Mouse (Mus musculus) neural tube, embryonic 11.5 days (tissue): ENCODE data around the gene 1110008L16Rik. TPM values are rescaled to one million over a fixed set of nuclear protein-coding genes. Genes with fewer than 3 reads are reported as not detected.
A peak's percentile ranks its signal among the peaks of the same experiment; 100 is the strongest.
"Not testable (repeated sequence)": the region's sequence is repeated elsewhere in the genome, so short reads cannot be mapped to it uniquely, and the experiment has no call there.

Experiments used
- ATAC-seq: fragments of 200-750 bp; cut with Nextera tagmentation; 2 replicates; pipeline ENCODE4 v1.8.0; 2017; ENCODE audit warnings: moderate number of reproducible peaks, mild to moderate bottlenecking, moderate TSS enrichment, moderate library complexity; ENCODE audit not compliant: insufficient read depth, low FRiP score, low TSS enrichment
- DNase-seq: peaks from one replicate; pipeline ENCODE4 v3.0.0-alpha.2; 2015; ENCODE audit warnings: low spot score
- H3K27ac ChIP-seq: fragments of 300-500 bp; sonication (generic); 2 replicates; pipeline ENCODE4 v1.5.1; 2014; ENCODE audit warnings: low read depth, mild to moderate bottlenecking, low read length
- H3K27me3 ChIP-seq: fragments of 300-500 bp; sonication (generic); 2 replicates; pipeline ENCODE4 v1.6.1; 2014; ENCODE audit warnings: mild to moderate bottlenecking, low read length, mixed read lengths; ENCODE audit not compliant: control insufficient read depth, insufficient read depth
- H3K36me3 ChIP-seq: fragments of 300-500 bp; sonication (generic); 2 replicates; pipeline ENCODE4 v1.6.1; 2014; ENCODE audit warnings: mild to moderate bottlenecking, low read length, moderate library complexity, mixed read lengths; ENCODE audit not compliant: control insufficient read depth, insufficient read depth
- H3K4me1 ChIP-seq: fragments of 300-500 bp; sonication (generic); 2 replicates; pipeline ENCODE4 v1.6.1; 2014; ENCODE audit warnings: low read length, mixed read lengths; ENCODE audit not compliant: control insufficient read depth, insufficient read depth
- H3K4me2 ChIP-seq: fragments of 300-500 bp; sonication (generic); 2 replicates; pipeline ENCODE4 v1.6.1; 2014; ENCODE audit warnings: low read depth, mild to moderate bottlenecking, moderate library complexity
- H3K4me3 ChIP-seq: fragments of 300-500 bp; sonication (generic); 2 replicates; pipeline ENCODE4 v1.5.1; 2014; ENCODE audit warnings: low read depth, low read length
- H3K9ac ChIP-seq: fragments of 300-500 bp; sonication (generic); 2 replicates; pipeline ENCODE4 v1.6.1; 2014; ENCODE audit warnings: mild to moderate bottlenecking, low read length
- H3K9me3 ChIP-seq: fragments of 300-500 bp; sonication (generic); 2 replicates; pipeline ENCODE4 v1.6.1; 2016; ENCODE audit warnings: low read length; ENCODE audit not compliant: control insufficient read depth
- WGBS: fragments of 180-500 bp; shearing (Covaris S2); extraction: QIAGEN DNeasy Blood & Tissue Kit; methylation state at CpG from one replicate; pipeline ENCODE4 v1.1.7; 2014; 5-methylcytosine and 5-hydroxymethylcytosine counted together
- polyA plus RNA-seq: library from polyadenylated mRNA; unstranded; fragments of >200 nt; fragmentation: Nextera tagmentation; extraction: Ambion mirVana; gene quantifications from 2 replicates; pipeline ENCODE4 v1.2.1, GENCODE M21; 2014

Gene 1110008L16Rik
- polyA plus RNA-seq: 12.2 and 17.3 TPM in 2 replicates

DNA sequence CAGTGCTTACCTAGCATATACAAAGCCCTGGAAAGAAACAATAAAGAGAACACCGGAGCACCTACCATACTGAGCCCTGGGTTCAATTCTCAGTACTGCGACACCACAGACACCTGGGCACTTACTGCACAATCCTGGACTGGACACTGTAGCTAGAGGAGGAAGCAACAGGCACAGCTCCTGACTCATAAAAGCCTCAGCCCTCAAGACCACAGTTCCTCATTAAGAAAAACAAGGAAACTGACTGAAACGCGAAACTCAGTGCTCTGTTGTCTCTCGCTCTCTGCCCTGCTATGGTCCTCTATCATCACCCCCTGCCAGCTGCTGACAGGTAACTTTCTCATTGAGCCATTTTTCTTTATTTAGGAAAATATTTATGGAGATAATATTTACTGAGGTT, at the start of gene 1110008L16Rik:
Gene 1110008L16Rik, plus strand, starts transcription at position 242 of the 400 bp plus-strand sequence.
- Histone ChIP-seq H3K9ac (no peak within 1 kb of the TSS), H3K27me3 (no peaks in the 10 kb centered on the region), H3K9me3 (no peaks in the 10 kb centered on the region), H3K4me1 (peaks cover 7% of the 10 kb centered on the region; the same call in 1 of the 2 replicates), H3K4me2 (no peak within 1 kb of the TSS), H3K36me3 (peaks cover 6% of the 10 kb centered on the region), H3K27ac (no peak within 1 kb of the TSS), H3K4me3 (no peak within 1 kb of the TSS)
- DNase-seq (no peak), ATAC-seq (no peak)
- WGBS: 81% methylated on average over 5 of the region's 5 CpGs

DNA sequence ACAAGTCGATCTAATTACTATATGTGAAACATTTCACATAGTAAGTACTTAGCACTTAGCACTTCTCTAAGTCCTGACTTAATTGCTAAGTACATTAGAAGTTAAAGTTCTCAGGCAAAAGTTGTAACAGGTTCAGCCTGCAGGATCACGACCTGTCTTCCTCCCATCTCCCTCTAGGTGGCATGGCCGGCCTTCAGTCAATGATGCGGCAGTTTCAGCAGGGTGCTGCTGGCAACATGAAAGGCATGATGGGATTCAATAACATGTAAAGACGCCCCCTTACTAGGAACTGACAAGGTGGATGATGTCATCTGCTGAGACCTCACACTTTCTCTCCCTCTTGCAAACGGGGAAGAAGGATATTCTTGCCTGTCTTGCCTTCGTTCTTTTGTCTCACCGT, 37.4 kb upstream of the 1110008L16Rik start:
- not testable (repeated sequence) for ATAC-seq
- WGBS: no CpG with 5 or more reads among the region's 8 CpGs

DNA sequence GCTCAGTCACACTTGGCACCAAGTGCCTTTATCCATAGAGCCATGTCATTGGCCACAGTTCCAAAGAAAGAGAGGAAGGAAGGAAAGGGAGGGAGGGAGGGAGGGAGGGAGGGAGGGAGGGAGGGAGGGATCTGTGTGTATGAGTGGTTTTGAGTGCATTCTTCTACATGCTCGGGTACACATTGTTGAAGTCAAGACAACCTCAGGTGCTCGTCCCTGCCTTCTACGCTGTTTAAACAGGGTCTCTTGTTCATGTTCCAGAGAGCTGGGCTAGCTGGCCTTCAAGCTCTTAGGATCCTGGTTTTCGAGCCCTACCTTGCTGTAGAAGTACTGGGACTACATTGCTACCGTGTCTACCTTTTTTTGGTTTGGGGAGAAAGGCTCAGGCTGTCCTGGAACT, 36.0 kb upstream of the 1110008L16Rik start:
- not testable (repeated sequence) for H3K36me3 ChIP-seq, H3K9ac ChIP-seq, DNase-seq, ATAC-seq, H3K9me3 ChIP-seq, H3K4me1 ChIP-seq, H3K27ac ChIP-seq, H3K4me2 ChIP-seq, H3K27me3 ChIP-seq, H3K4me3 ChIP-seq
- no CpG with 5 or more reads among the region's 5 CpGs for WGBS

More for the DNA sequence above, 37.4 kb upstream of the 1110008L16Rik start:
- DNase-seq, H3K36me3 ChIP-seq, H3K4me3 ChIP-seq, H3K27me3 ChIP-seq, H3K4me1 ChIP-seq, H3K9ac ChIP-seq, H3K9me3 ChIP-seq, H3K27ac ChIP-seq, H3K4me2 ChIP-seq: not testable (repeated sequence)

DNA sequence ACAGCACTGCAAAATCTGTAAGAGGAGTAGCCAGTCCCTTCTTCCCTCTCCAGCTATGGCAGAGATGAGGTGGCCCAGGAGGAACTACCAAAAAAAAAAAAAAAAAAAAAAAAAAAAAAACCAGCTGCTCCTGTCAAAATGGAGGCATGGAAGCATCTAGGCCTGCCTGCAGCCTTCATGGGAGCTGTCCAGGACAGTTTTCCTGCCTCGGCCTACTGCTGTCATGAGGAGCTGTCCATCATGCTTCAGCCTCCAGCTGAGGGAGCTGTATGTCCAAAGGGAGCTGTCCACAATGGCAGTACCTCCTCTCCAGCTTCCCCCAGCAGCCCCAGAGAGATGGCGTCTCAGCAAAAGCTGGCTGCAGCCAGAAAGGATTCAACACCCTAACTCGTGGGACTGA, 27.1 kb upstream of the 1110008L16Rik start:
- Histone ChIP-seq H3K4me3 (no peak overlapping the region), H3K27ac (no peak overlapping the region), H3K27me3 (no peaks in the 10 kb centered on the region), H3K4me2 (no peak overlapping the region), H3K9ac (no peak overlapping the region), H3K4me1 (no peaks in the 10 kb centered on the region), H3K36me3 (no peaks in the 10 kb centered on the region), H3K9me3 (no peaks in the 10 kb centered on the region)
- WGBS: 84% methylated on average over 3 of the region's 3 CpGs
- ATAC-seq (no peak), DNase-seq (no peak)

DNA sequence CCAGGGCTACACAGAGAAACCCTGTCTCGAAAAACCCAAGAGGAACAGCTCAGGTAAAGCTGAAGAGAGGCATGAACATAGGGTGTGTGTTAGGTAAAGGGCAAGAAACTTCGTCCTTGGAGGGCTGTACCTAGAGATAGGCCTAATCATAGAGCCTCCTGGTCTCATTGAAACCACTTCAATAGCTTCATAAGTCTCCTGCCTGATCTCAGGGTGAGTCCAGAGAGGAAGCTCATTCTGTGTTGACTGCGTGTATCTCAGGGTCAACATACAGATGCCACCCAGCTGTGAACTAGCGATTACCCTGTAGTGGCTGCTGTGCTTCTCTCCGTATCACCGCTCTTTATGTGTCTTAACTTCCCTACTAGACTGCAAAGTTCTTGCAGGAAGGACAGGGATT, 21.8 kb upstream of the 1110008L16Rik start:
- 92% methylated on average over 3 of the region's 6 CpGs for WGBS
- not testable (repeated sequence) for H3K36me3 ChIP-seq, ATAC-seq, H3K4me3 ChIP-seq, H3K4me2 ChIP-seq, H3K4me1 ChIP-seq, H3K9me3 ChIP-seq, DNase-seq, H3K9ac ChIP-seq, H3K27me3 ChIP-seq, H3K27ac ChIP-seq

DNA sequence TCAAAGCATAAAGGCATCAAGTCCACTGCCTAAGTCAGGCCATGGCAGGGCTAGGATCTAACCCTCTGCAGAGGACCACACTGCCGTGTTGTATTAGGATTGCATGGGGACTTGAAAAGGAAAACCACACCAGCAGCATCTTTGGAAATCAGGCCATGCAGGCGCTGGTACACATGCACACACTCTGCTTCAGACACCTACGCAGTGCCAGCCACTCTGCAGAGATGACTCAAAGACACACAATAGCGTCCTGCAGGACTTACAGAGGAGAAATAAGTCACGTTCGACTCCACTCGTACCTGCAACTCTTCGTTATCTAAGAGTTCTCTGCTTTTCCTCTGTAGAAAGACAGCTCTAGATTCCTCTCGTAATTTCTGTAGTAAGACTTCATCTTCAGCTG, 1.3 kb upstream of the 1110008L16Rik start:
- Histone ChIP-seq H3K36me3 (peaks cover 9% of the 10 kb centered on the region), H3K27me3 (no peaks in the 10 kb centered on the region), H3K4me2 (no peak overlapping the region), H3K9me3 (no peaks in the 10 kb centered on the region), H3K9ac (no peak overlapping the region), H3K4me1 (peaks cover 7% of the 10 kb centered on the region; the same call in 1 of the 2 replicates), H3K27ac (no peak overlapping the region), H3K4me3 (no peak overlapping the region)
- no peak for DNase-seq
- 91% methylated on average over 9 of the region's 9 CpGs for WGBS
- no peak for ATAC-seq

DNA sequence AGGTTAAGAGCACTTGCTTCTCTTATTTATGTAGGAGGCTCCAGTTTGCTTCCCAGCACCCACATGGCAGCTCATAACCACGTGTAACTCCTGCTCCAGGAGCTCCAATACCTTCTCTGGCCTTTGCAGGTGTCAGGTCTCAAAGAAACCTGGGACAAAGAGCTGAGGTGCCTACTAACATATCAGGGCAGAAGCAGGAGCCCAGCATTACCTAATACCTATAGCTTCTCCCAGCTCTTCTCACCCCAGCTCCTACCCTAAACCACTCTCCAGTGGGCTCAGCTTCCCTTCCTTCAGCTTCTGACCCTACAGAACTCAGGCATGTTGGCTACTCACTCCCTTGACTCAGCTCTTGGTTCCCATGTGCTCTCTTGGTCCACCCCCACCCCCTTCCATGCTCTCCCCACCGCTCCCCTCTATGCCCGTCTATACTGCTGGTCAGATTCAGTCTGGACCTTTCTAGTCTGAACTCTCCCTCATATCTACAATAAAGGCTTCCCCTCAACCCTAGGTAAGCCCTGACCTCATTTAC, 1.5 kb downstream of the 1110008L16Rik start:
- Histone ChIP-seq H3K9ac (no peak overlapping the region), H3K4me1 (peaks cover 7% of the 10 kb centered on the region; the same call in 1 of the 2 replicates), H3K36me3 (peaks cover 5% of the 10 kb centered on the region), H3K4me3 (no peak overlapping the region), H3K27ac (no peak overlapping the region), H3K9me3 (no peaks in the 10 kb centered on the region), H3K27me3 (no peaks in the 10 kb centered on the region), H3K4me2 (peak overlapping the region; percentile 53)
- DNase-seq (no peak), ATAC-seq (no peak)
- 88% methylated on average over 3 of the region's 3 CpGs for WGBS

DNA sequence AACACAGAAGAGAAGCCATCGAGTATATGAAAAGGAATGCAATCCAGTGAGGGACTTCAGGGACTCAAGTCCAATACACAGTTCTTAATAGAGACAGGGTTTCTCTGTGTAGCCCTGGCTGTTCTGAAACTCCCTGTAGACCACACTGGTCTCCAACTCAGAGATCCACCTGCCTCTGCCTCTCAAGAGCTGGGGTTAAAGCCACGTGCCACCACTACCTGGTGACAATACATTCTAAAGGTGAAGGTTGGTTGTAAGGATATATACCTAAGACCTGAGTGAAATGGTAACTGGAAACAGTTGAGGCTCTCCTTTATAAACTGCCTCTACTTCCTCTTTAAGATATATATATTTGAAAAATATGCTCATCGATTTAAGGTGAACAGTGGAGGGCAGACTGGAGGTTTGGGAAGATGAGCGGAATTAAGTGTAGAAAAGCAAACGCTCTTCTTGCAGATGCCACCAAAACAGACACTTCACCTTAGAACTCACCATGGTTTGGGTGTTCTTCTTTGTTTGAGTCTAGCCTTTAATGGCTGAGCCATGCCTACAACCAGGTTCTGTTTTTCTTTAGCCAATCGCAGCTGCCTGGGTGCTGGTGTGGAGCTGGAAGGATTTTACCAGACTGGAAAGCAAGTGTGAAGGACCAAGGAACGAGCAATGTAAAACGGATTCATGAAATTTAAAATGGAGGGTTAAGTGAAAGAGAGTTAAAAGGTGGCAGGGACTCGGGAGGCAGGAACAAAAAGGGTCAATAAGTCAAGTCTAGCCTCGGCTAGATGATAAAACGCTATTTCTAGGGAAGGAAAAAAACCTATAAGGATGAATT, 2.3 kb downstream of the 1110008L16Rik start:
- Histone ChIP-seq H3K27me3 (no peaks in the 10 kb centered on the region), H3K4me1 (peaks cover 7% of the 10 kb centered on the region; the same call in 1 of the 2 replicates), H3K27ac (peak overlapping the region; percentile 74; the same call in 1 of the 2 replicates), H3K4me3 (peak overlapping the region; percentile 57), H3K9me3 (no peaks in the 10 kb centered on the region), H3K4me2 (peak overlapping the region; percentile 53), H3K9ac (peak overlapping the region; percentile 83), H3K36me3 (peaks cover 5% of the 10 kb centered on the region; the same call in 1 of the 2 replicates)
- ATAC-seq: no peak
- no peak for DNase-seq
- 52% methylated on average over 11 of the region's 11 CpGs for WGBS
